Mouse (Mus musculus) forebrain, embryonic 15.5 days (tissue): ENCODE data around the gene Uhrf1. TPM values are rescaled to one million over a fixed set of nuclear protein-coding genes. Genes with fewer than 3 reads are reported as not detected.

ENCODE experiments used
- ATAC-seq: fragments of 200-750 bp; cut with Nextera tagmentation; replicated peaks from 2 replicates; pipeline ENCODE4 v1.8.0; 2017; ENCODE audit warnings: mild to moderate bottlenecking, moderate TSS enrichment, moderate library complexity
- H3K27ac ChIP-seq: fragments of 300-500 bp; sonication (generic); replicated peaks from 2 replicates; pipeline ENCODE4 v1.5.1; 2015; ENCODE audit warnings: mild to moderate bottlenecking, inconsistent platforms
- H3K27me3 ChIP-seq: fragments of 300-500 bp; sonication (generic); 2 replicates; pipeline ENCODE4 v1.6.1; 2015; ENCODE audit warnings: inconsistent platforms
- H3K36me3 ChIP-seq: fragments of 300-500 bp; sonication (generic); 2 replicates; pipeline ENCODE4 v1.6.1; 2015; ENCODE audit warnings: mild to moderate bottlenecking, inconsistent platforms
- H3K4me1 ChIP-seq: fragments of 300-500 bp; sonication (generic); 2 replicates; pipeline ENCODE4 v1.6.1; 2015; ENCODE audit warnings: inconsistent platforms
- H3K4me2 ChIP-seq: fragments of 300-500 bp; sonication (generic); replicated peaks from 2 replicates; pipeline ENCODE4 v1.6.1; 2015; ENCODE audit warnings: mild to moderate bottlenecking, inconsistent platforms
- H3K4me3 ChIP-seq: fragments of 300-500 bp; sonication (generic); 2 replicates; pipeline ENCODE4 v1.5.1; 2015; ENCODE audit warnings: mild to moderate bottlenecking, inconsistent platforms
- H3K9ac ChIP-seq: fragments of 300-500 bp; sonication (generic); replicated peaks from 2 replicates; pipeline ENCODE4 v1.6.1; 2015; ENCODE audit warnings: mild to moderate bottlenecking, inconsistent platforms
- H3K9me3 ChIP-seq: fragments of 300-500 bp; sonication (generic); 2 replicates; pipeline ENCODE4 v1.6.1; 2016; ENCODE audit warnings: inconsistent platforms
- WGBS: fragments of 180-500 bp; shearing (Covaris S2); methylation state at CpG from one replicate; pipeline ENCODE4 v1.1.7; 2015; ENCODE audit warnings: mixed read lengths; 5-methylcytosine and 5-hydroxymethylcytosine counted together
- polyA plus RNA-seq: library from polyadenylated mRNA; unstranded; fragments of >200 nt; fragmentation: Nextera tagmentation; extraction: Ambion mirVana; gene quantifications from 2 replicates; pipeline ENCODE4 v1.2.1, GENCODE M21; 2015

Uhrf1 gene
- polyA plus RNA-seq, 1 experiment from 2014 or later = 55.6 TPM

DNA sequence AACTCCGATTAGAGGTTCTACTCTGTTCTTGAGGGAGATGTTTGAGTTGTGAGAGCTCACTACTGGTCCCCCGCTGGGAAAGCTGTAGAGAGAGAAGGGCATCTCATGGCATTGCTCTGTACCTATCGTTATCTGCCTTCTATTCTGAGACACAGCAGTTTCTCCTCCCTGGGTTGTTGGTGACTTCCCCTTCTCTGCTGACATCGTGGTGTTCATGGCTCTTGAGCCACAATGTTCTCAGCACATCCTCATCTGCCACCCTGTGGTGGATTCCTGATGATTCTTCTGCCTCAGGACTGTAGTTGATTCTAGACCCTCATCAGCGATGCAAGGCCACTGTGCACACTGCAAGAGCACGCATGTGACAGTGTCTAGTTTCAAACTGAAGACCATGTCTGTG is 34.7 kb downstream of the Uhrf1 start:
- Histone ChIP-seq H3K36me3 (no peaks in the 10 kb centered on the region), H3K4me3 (no peak overlapping the region), H3K4me1 (peaks cover 21% of the 10 kb centered on the region), H3K27me3 (no peaks in the 10 kb centered on the region), H3K27ac (no peak overlapping the region), H3K9me3 (no peaks in the 10 kb centered on the region), H3K9ac (no peak overlapping the region), H3K4me2 (no peak overlapping the region)
- 93% methylated on average over 6 of the region's 6 CpGs for WGBS
- ATAC-seq = no peak

DNA sequence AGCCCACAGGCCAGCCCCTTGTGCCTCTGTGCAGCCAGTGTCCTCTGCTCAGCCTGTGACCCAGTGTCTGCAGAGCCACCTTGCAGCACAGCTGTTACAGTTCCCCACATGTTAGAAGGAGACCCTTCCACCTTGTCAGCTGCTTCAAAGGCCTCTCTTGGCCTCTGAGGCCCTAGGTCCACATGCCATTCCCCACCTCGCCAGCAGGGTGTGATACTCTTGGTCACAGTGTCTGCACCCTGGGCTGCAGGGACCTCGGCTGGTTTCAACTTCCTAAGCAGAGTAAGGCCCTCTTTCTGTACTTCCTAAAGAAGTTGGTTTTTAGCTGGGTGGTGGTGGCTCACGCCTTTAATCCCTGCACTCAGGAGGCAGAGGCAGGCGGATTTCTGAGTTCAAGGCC is 35.8 kb downstream of the Uhrf1 start:
- no peak for ATAC-seq

DNA sequence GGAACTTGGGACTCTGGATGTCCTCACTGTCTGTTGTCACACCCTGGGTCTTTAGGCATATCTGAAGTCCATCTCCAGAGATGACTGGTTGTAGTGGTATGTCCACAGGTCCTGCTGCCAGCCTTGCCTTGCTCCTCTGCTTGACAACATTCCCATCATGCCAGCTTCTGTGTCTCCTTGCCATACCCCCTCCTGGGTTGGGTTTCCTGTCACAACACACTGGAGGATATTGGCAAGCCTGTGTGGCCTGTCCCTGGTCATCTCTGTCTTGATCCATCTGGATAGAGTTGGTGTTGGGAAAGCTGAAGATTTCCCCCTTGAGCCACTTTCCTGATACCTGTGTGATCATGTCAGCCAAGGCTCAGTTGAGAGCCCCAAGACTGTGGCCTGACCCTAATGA is 37.6 kb downstream of the Uhrf1 start:
- Histone ChIP-seq H3K9me3 (no peaks in the 10 kb centered on the region), H3K9ac (no peak overlapping the region), H3K27me3 (no peaks in the 10 kb centered on the region), H3K4me3 (no peak overlapping the region), H3K27ac (no peak overlapping the region), H3K4me1 (peaks cover 19% of the 10 kb centered on the region), H3K36me3 (no peaks in the 10 kb centered on the region), H3K4me2 (no peak overlapping the region)
- ATAC-seq = no peak

More for the DNA sequence above, 35.8 kb downstream of the Uhrf1 start:
- Histone ChIP-seq H3K27me3 (no peaks in the 10 kb centered on the region), H3K9ac (no peak overlapping the region), H3K4me1 (peaks cover 21% of the 10 kb centered on the region), H3K9me3 (no peaks in the 10 kb centered on the region), H3K36me3 (no peaks in the 10 kb centered on the region), H3K27ac (no peak overlapping the region), H3K4me2 (no peak overlapping the region), H3K4me3 (no peak overlapping the region)
- WGBS = 60% methylated on average over 4 of the region's 4 CpGs

DNA sequence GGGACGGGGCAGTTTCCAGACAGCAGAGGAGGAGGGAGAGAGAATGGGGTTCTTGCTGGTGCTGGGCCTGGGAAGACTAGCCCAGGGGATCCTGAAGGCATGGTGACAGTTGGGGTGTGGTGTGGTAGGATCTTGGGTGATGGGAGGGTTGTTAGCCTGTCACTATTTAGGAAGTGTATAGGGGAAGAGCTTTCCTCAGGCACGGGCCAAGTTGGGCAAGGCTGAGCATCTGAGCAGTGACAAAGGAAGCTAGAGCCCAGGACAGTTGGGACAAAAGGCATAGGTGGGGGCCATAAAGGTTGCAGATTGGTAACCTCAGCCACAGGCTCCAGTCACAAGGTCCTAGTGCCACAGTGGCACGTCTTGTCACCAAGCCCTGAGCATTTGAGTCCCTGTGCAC is 40.3 kb downstream of the Uhrf1 start:
- no peaks in the 10 kb centered on the region for H3K36me3 ChIP-seq
- no peak overlapping the region for H3K9ac ChIP-seq
- no peaks in the 10 kb centered on the region for H3K9me3 ChIP-seq
- WGBS = 83% methylated on average over 3 of the region's 3 CpGs
- H3K27ac ChIP-seq = no peak overlapping the region
- no peaks in the 10 kb centered on the region for H3K27me3 ChIP-seq
- ATAC-seq = no peak
- 0 out of 2 replicates have a peak, but pooled peaks cover 5% of the 10 kb centered on the region for H3K4me1 ChIP-seq
- H3K4me3 ChIP-seq = no peak overlapping the region
- no peak overlapping the region for H3K4me2 ChIP-seq

DNA sequence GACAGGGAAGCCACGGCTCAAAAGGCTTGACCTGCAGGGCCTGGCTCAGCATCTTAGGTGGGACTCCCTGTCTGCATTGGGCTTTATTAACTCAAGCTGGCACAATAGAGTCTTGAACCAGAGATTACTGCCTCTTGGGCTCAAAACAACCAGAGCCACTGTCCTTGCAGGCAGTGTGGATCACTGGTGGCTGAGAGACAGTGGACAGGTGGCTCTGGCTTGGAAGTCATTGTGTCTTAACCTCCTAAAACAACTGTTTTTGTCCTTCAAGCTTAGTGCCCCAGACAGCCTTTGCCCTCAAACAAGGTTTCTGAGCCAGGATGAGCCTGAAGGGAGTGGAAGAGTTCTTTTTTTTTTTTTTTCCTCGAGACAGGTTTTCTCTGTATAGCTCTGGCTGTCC is 42.2 kb downstream of the Uhrf1 start:
- H3K4me3 ChIP-seq = no peak overlapping the region
- H3K9ac ChIP-seq = no peak overlapping the region
- 0 out of 2 replicates have a peak, but pooled peaks cover 4% of the 10 kb centered on the region for H3K4me1 ChIP-seq
- no peaks in the 10 kb centered on the region for H3K27me3 ChIP-seq
- no peak overlapping the region for H3K4me2 ChIP-seq
- no peak for ATAC-seq
- WGBS = 81% methylated on average over 2 of the region's 2 CpGs
- H3K36me3 ChIP-seq = no peaks in the 10 kb centered on the region
- no peak overlapping the region for H3K27ac ChIP-seq
- H3K9me3 ChIP-seq = no peaks in the 10 kb centered on the region

DNA sequence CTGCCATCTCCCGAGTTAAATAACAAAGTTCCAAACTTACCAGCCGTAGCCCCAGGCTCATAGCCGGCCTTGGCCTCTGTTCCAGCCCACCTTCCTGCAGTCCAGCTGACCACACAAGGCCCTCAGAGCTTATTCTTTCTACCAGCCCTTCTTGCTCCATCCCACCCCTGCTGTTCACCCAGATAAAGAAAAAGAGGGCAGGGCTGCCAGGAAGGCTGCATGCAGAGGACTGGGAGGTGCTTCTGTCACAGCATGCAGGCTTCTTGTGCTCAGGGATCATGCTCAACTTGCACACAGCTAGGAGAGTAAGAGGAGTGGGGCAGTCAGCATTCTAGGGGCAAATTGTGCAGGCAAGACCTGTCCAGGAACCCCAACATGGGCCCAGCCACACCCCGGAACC is 45.0 kb downstream of the Uhrf1 start:
- no peaks in the 10 kb centered on the region for H3K9me3 ChIP-seq
- 74% methylated on average over 4 of the region's 4 CpGs for WGBS
- peaks cover 10% of the 10 kb centered on the region for H3K36me3 ChIP-seq
- H3K9ac ChIP-seq = no peak overlapping the region
- no peak overlapping the region for H3K27ac ChIP-seq
- ATAC-seq = no peak
- no peak overlapping the region for H3K4me2 ChIP-seq
- no peaks in the 10 kb centered on the region for H3K27me3 ChIP-seq
- no peak overlapping the region for H3K4me3 ChIP-seq
- H3K4me1 ChIP-seq = 0 out of 2 replicates have a peak, but pooled peaks cover 3% of the 10 kb centered on the region

DNA sequence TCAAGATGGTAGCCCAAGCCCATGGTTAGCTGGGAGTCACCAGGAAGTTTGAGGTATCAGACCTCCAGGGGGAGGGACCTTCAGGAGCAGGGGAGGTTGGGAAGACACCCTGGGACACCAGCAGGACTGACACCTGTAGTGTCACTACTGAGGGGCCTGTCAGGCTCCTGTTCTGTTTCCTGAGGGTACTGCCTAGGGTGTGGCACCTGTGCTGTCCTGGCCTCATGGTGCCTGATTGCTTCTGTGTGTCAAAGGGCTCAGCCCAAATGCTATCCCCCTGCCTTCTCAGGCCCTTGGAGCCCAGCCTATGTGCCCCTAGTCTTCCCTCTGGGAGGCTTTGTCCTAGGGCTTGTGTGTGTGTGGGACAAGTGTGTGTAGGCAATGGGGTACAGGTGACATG is 45.5 kb downstream of the Uhrf1 start:
- Histone ChIP-seq H3K4me3 (no peak overlapping the region), H3K36me3 (peaks cover 14% of the 10 kb centered on the region), H3K27me3 (no peaks in the 10 kb centered on the region), H3K4me2 (no peak overlapping the region), H3K9ac (no peak overlapping the region), H3K27ac (no peak overlapping the region), H3K4me1 (0 out of 2 replicates have a peak, but pooled peaks cover 3% of the 10 kb centered on the region), H3K9me3 (no peaks in the 10 kb centered on the region)
- no peak for ATAC-seq

DNA sequence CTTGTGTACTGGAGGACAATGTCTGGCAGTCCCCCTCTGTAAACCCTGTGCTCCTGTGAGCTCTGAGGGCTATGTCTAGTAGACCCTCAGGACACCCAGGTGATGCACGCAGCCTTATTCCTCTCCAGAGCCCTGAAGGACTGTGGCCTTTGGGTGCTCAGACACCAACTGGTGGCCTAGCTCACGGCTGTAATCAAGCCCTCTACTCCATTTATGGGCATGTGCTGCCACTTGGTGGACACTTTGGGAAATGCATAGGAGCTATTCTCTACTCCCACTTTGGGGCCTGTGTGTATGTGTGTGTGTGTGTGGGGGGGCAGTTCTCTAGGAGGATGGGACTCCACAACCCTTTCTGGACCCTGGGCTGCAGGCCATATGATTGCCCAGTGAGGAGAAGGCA is 47.6 kb downstream of the Uhrf1 start:
- Histone ChIP-seq H3K4me1 (0 out of 2 replicates have a peak, but pooled peaks cover 3% of the 10 kb centered on the region), H3K4me2 (no peak overlapping the region), H3K27me3 (no peaks in the 10 kb centered on the region), H3K9ac (no peak overlapping the region), H3K4me3 (no peak overlapping the region), H3K27ac (no peak overlapping the region), H3K9me3 (no peaks in the 10 kb centered on the region), H3K36me3 (peaks cover 34% of the 10 kb centered on the region)
- peak; percentile 63 for ATAC-seq
- WGBS = 31% methylated on average over 2 of the region's 2 CpGs

DNA sequence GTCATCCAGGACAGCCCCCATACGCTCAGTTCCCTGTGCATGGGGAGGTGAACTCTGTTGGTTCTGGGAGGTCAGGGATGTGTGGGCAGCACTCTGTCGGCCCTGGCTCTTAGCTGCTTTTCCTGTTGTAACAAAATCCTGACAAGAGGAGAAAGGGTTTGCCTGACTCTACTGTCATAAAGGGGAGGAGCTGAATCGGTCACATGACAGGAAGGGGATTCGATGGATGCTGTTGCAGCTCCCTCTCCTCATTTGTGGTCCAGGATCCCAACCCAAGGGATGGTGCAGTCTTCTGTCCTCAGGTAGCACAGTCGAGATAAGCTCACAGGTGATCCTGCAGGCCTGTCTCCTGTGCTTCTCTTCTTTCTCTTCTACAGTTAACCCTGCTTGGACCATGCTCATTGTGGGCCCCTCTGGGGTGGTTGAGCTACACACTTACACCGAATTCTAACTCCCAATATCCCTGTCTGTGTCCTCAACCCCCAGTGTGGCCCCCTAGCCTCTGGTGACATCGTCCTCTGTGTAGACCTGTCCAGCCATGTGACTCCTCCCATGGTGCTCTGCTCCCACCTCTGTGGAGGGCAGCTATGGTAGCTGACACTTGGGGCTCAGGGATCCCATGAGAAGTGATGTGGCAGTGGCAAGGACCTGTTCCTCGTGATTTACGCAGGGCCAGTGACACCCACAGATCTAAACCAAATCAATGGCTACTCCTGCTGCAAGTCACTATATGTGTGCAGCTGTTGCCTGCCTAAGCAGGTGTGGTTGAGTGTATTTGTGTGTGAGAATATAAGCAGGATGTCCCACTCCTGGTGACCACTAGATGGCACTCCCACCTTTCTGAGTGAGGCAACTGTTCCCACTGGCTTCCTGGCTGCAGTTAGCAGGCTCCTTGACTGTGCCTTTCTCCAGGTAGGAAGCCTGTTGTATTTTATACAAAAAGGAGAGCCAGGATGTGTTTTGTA is 54.1 kb downstream of the Uhrf1 start:
- ATAC-seq = peak; percentile 70
- Histone ChIP-seq H3K9me3 (no peaks in the 10 kb centered on the region), H3K27me3 (no peaks in the 10 kb centered on the region), H3K4me3 (no peak overlapping the region), H3K4me2 (no peak overlapping the region), H3K36me3 (peaks cover 66% of the 10 kb centered on the region), H3K9ac (no peak overlapping the region), H3K27ac (no peak overlapping the region), H3K4me1 (peaks cover 10% of the 10 kb centered on the region; the same call in 1 of the 2 replicates)
- WGBS = 66% methylated on average over 9 of the region's 9 CpGs

DNA sequence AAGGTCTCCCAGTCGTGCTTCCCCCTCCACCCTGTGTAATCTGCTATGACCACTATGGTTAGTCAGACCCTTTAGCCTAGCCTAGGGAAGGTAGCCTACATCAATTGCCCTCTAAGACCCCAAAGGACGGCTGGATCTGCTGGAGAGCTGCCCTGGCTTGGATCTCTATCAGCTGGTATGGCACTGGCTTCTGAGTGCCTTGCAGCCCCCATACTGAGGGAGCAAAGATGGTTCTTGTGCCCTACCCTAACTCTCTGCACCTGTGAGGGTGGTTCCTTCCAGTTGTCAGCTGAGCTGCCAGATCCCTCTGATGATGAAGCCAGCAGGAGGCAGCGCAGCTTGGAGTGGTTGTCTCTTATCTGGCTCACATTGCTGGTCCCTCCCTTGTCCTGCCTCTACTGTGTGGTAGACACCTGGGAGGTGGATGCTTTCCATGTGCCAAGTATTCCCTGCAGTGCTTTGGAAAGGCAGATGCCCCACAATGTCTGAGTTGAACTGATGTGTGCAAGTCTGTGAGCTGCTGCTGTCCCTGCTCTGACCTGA is 56.1 kb downstream of the Uhrf1 start:
- Histone ChIP-seq H3K4me1 (peaks cover 10% of the 10 kb centered on the region; the same call in 1 of the 2 replicates), H3K4me3 (no peak overlapping the region), H3K27me3 (no peaks in the 10 kb centered on the region), H3K4me2 (no peak overlapping the region), H3K36me3 (peaks cover 51% of the 10 kb centered on the region), H3K27ac (no peak overlapping the region), H3K9me3 (no peaks in the 10 kb centered on the region), H3K9ac (no peak overlapping the region)
- WGBS = 90% methylated on average over 3 of the region's 3 CpGs
- ATAC-seq = no peak

DNA sequence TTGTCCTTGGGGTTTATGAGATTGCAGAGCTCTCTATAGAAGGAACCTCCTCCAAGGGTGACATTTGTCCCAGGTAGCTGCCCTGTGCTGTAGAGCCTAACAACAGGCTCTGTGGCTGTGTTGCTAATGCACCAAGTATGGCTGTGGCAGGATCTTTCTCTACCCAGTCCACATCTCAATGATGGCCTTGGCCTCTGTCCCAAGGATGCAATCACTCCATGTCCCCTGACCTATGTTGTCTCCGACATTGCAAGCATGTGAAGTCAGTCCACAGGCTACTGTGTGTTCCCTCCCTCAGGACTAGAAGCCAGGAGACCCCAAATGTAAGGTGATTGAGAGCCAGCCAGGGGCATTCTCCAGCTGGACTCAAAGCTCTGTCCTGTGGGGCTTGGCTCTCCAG is 56.7 kb downstream of the Uhrf1 start:
- Histone ChIP-seq H3K27ac (peak overlapping the region; percentile 51), H3K4me3 (no peak overlapping the region), H3K4me1 (peaks cover 10% of the 10 kb centered on the region; the same call in 1 of the 2 replicates), H3K27me3 (no peaks in the 10 kb centered on the region), H3K4me2 (no peak overlapping the region), H3K9ac (no peak overlapping the region), H3K9me3 (no peaks in the 10 kb centered on the region), H3K36me3 (peaks cover 45% of the 10 kb centered on the region)
- no peak for ATAC-seq
- WGBS = 93% methylated on average over 1 of the region's 1 CpGs

DNA sequence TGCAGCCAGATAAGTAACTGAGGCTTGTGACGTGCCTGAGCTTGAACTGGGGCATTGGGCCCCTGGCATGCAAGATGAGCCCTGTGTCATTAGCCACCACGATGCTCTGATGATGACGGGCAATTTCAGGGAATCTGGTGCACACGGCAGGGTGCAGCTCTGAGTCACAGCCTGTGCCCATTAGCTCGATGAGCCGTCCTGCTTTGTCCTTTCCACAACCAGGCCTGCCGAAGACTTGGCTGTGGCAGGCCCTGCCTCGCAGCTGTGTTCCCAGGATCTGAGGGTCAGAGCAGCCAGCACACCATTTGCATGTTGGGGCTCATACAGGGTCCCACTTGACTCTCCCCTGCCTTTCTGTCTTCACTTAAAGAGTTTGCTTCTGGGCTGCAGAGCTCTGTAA is 57.3 kb downstream of the Uhrf1 start:
- Histone ChIP-seq H3K27me3 (no peaks in the 10 kb centered on the region), H3K4me3 (no peak overlapping the region), H3K36me3 (peaks cover 39% of the 10 kb centered on the region), H3K9ac (no peak overlapping the region), H3K4me1 (peaks cover 13% of the 10 kb centered on the region), H3K27ac (peak overlapping the region; percentile 51), H3K4me2 (no peak overlapping the region), H3K9me3 (no peaks in the 10 kb centered on the region)
- ATAC-seq = 0 out of 2 replicates have a peak, but pooled peaks have one; percentile 5
- 54% methylated on average over 8 of the region's 8 CpGs for WGBS
